Mouse (Mus musculus) midbrain, embryonic 14.5 days (tissue): ENCODE data around the gene Heatr1. TPM values are rescaled to one million over a fixed set of nuclear protein-coding genes. Genes with fewer than 3 reads are reported as not detected.

Experiments used
- ATAC-seq: fragments of 200-750 bp; cut with Nextera tagmentation; 2 replicates; pipeline ENCODE4 v1.8.0; 2017; ENCODE audit warnings: moderate number of reproducible peaks, moderate library complexity; ENCODE audit not compliant: low FRiP score, low TSS enrichment
- DNase-seq: peaks from one replicate; pipeline ENCODE4 v3.0.0-alpha.2; 2015
- H3K27ac ChIP-seq: fragments of 300-500 bp; sonication (generic); replicated peaks from 2 replicates; pipeline ENCODE4 v1.5.1; 2014; ENCODE audit warnings: mild to moderate bottlenecking, low read depth, low read length, moderate library complexity
- H3K27me3 ChIP-seq: fragments of 300-500 bp; sonication (generic); 2 replicates; pipeline ENCODE4 v1.6.1; 2014; ENCODE audit warnings: low read length, control low read depth, mixed read lengths; ENCODE audit not compliant: control insufficient read depth, insufficient read depth
- H3K36me3 ChIP-seq: fragments of 300-500 bp; sonication (generic); 2 replicates; pipeline ENCODE4 v1.6.1; 2014; ENCODE audit warnings: low read length, control low read depth; ENCODE audit not compliant: control insufficient read depth, insufficient read depth
- H3K4me1 ChIP-seq: fragments of 300-500 bp; sonication (generic); 2 replicates; pipeline ENCODE4 v1.6.1; 2014; ENCODE audit warnings: mild to moderate bottlenecking, antibody characterized with exemption, low read length, control low read depth; ENCODE audit not compliant: control insufficient read depth, insufficient read depth
- H3K4me2 ChIP-seq: fragments of 300-500 bp; sonication (generic); 2 replicates; pipeline ENCODE4 v1.6.1; 2014; ENCODE audit warnings: mild to moderate bottlenecking, low read length, moderate library complexity
- H3K4me3 ChIP-seq: fragments of 300-500 bp; sonication (generic); replicated peaks from 2 replicates; pipeline ENCODE4 v1.5.1; 2014; ENCODE audit warnings: low read depth, low read length
- H3K9ac ChIP-seq: fragments of 300-500 bp; sonication (generic); replicated peaks from 2 replicates; pipeline ENCODE4 v1.6.1; 2014; ENCODE audit warnings: mild to moderate bottlenecking, low read length, moderate library complexity
- H3K9me3 ChIP-seq: fragments of 300-500 bp; sonication (generic); 2 replicates; pipeline ENCODE4 v1.6.1; 2016; ENCODE audit warnings: low read length, control low read depth, mixed read lengths; ENCODE audit not compliant: control insufficient read depth
- WGBS: fragments of 180-500 bp; shearing (Covaris S2); extraction: QIAGEN DNeasy Blood & Tissue Kit; methylation state at CpG from one replicate; pipeline ENCODE4 v1.1.7; 2014; 5-methylcytosine and 5-hydroxymethylcytosine counted together
- polyA plus RNA-seq: library from polyadenylated mRNA; unstranded; fragments of >200 nt; fragmentation: Nextera tagmentation; extraction: Ambion mirVana; gene quantifications from 2 replicates; pipeline ENCODE4 v1.2.1, GENCODE M21; 2014

Heatr1 gene
- polyA plus RNA-seq, result 16.5 and 21.1 TPM in 2 replicates

- H3K4me3 ChIP-seq, result peak within 1 kb of the TSS; percentile 85
- H3K9ac ChIP-seq, result peak within 1 kb of the TSS; percentile 58
- peaks cover 18% of the 10 kb centered on the region for H3K36me3 ChIP-seq
- peak; percentile 97 for DNase-seq
- peaks cover 7% of the 10 kb centered on the region; the same call in 1 of the 2 replicates for H3K4me1 ChIP-seq
- ATAC-seq, result peak; percentile 96
- H3K27ac ChIP-seq, result 0 out of 2 replicates have a peak within 1 kb of the TSS, but pooled peaks have one; percentile 32
- H3K9me3 ChIP-seq, result no peaks in the 10 kb centered on the region
- H3K27me3 ChIP-seq, result no peaks in the 10 kb centered on the region
- H3K4me2 ChIP-seq, result peak within 1 kb of the TSS; percentile 96
- WGBS, result under 1% methylated on average over 43 of the region's 43 CpGs
Observed at GRCm38 (mm10) chr13:12394609-12395505, at the start of gene Heatr1. Heatr1 (plus strand) TSS chr13:12395027.

DNA sequence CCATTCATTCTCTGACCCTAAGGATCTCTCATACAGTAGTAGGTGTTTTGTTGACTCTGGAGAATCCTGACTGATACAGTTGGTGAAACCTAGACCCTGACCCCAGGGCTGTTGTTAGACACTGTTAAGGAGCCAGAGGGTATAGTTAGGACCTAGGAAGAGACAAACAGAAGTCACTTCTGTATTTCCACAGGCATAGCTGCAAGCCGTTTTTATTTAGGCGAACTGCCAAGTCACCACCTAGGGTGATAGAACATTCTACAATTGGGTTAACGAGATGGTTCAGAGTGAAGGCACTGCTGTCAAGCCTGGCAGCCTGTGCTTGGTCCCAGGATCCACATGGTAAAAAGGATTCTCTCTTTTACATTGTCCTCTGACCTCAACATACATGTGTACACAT lies 48.0 kb upstream of the Heatr1 start:
- ATAC-seq, result no peak
- Histone ChIP-seq H3K36me3 (no peaks in the 10 kb centered on the region), H3K4me1 (no peaks in the 10 kb centered on the region), H3K27me3 (no peaks in the 10 kb centered on the region), H3K27ac (no peak overlapping the region), H3K9me3 (no peaks in the 10 kb centered on the region), H3K4me2 (no peak overlapping the region), H3K4me3 (no peak overlapping the region), H3K9ac (no peak overlapping the region)
- no peak for DNase-seq
- WGBS, result 87% methylated on average over 3 of the region's 3 CpGs

DNA sequence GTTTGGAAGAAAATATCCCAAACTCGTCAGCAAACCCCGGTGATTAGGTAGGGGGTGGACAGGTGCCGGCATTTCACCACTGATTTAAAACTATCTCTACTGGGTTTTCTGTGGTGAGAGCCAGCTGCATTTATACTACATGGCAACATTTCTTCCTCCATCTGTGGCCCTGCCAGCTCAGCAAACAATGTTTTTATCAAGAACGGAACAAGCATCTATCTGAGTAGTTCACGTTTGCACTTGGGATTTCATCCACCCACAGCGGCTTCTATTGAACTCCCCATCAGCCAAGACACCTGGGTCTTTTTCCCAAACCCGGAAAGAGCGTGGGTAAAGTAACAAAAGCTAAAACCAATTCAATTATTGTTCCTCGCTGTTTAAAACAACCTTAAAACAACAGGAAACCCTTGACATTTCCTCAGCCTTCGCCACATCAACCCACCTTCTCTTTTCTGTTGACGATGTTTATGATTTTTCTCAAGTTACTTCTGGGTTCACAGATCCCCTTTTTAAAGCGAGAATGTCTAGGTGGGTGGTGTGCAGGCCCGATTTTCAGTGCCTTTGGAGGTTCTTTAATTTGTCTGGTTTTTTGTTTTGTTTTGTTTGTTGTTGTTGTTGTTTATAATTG lies 45.5 kb upstream of the Heatr1 start:
- H3K9ac ChIP-seq, result no peak overlapping the region
- no peak overlapping the region for H3K4me2 ChIP-seq
- H3K36me3 ChIP-seq, result no peaks in the 10 kb centered on the region
- H3K27ac ChIP-seq, result no peak overlapping the region
- WGBS, result 78% methylated on average over 13 of the region's 13 CpGs
- DNase-seq (no peak), ATAC-seq (no peak)
- no peak overlapping the region for H3K4me3 ChIP-seq
- no peaks in the 10 kb centered on the region for H3K27me3 ChIP-seq
- H3K4me1 ChIP-seq, result no peaks in the 10 kb centered on the region
- H3K9me3 ChIP-seq, result no peaks in the 10 kb centered on the region

- H3K4me3 ChIP-seq, result no peak overlapping the region
- WGBS, result 73% methylated on average over 4 of the region's 4 CpGs
- no peak for ATAC-seq
- H3K9me3 ChIP-seq, result no peaks in the 10 kb centered on the region
- no peaks in the 10 kb centered on the region for H3K27me3 ChIP-seq
- H3K36me3 ChIP-seq, result no peaks in the 10 kb centered on the region
- DNase-seq, result no peak
- H3K4me1 ChIP-seq, result no peaks in the 10 kb centered on the region
- H3K27ac ChIP-seq, result no peak overlapping the region
- H3K9ac ChIP-seq, result no peak overlapping the region
- H3K4me2 ChIP-seq, result no peak overlapping the region
Observed at GRCm38 (mm10) chr13:12356184-12356583, 38.6 kb upstream of the Heatr1 start.

- no peaks in the 10 kb centered on the region for H3K9me3 ChIP-seq
- H3K36me3 ChIP-seq, result no peaks in the 10 kb centered on the region
- no peak overlapping the region for H3K4me3 ChIP-seq
- no peak overlapping the region for H3K4me2 ChIP-seq
- WGBS, result 81% methylated on average over 5 of the region's 5 CpGs
- DNase-seq (no peak), ATAC-seq (no peak)
- no peak overlapping the region for H3K27ac ChIP-seq
- H3K9ac ChIP-seq, result no peak overlapping the region
- H3K4me1 ChIP-seq, result no peaks in the 10 kb centered on the region
- no peaks in the 10 kb centered on the region for H3K27me3 ChIP-seq
Observed at GRCm38 (mm10) chr13:12357554-12357953, 37.3 kb upstream of the Heatr1 start.

GRCm38 (mm10) chr13:12361486-12361885 lies 33.3 kb upstream of the Heatr1 start:
- ATAC-seq, result no peak
- no peaks in the 10 kb centered on the region for H3K36me3 ChIP-seq
- H3K4me1 ChIP-seq, result no peaks in the 10 kb centered on the region
- no peaks in the 10 kb centered on the region for H3K27me3 ChIP-seq
- no peak overlapping the region for H3K9ac ChIP-seq
- H3K4me2 ChIP-seq, result no peak overlapping the region
- no peak for DNase-seq
- H3K4me3 ChIP-seq, result no peak overlapping the region
- H3K27ac ChIP-seq, result no peak overlapping the region
- H3K9me3 ChIP-seq, result no peaks in the 10 kb centered on the region
- whole genome bisulfite sequencing, result 86% methylated on average over 4 of the region's 4 CpGs

- DNase-seq (peak; percentile 9), ATAC-seq (no peak)
- Histone ChIP-seq H3K27me3 (no peaks in the 10 kb centered on the region), H3K9me3 (no peaks in the 10 kb centered on the region), H3K9ac (no peak overlapping the region), H3K4me3 (no peak overlapping the region), H3K4me2 (no peak overlapping the region), H3K27ac (no peak overlapping the region), H3K36me3 (no peaks in the 10 kb centered on the region), H3K4me1 (no peaks in the 10 kb centered on the region)
- 60% methylated on average over 8 of the region's 8 CpGs for WGBS
Observed at GRCm38 (mm10) chr13:12369041-12369621, 25.7 kb upstream of the Heatr1 start.

DNA sequence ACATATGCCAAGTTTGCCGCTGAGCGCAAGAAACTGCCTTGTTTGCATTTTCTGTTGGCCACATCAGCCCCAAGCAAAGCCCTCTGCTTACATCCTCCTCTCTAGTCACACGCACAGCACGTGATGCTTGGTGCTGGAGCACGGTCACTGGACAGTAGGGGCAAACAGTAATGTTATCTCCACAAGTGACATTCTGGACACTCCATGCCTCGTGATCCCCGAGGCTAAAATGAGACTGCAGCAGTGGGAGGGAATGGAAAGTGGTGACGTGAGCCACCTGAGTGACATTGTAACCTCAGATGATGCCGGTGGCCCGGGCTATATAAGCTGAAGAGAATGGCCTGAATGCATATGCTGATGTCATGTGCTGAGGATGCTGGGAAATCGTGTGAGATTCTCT lies 24.9 kb upstream of the Heatr1 start:
- Histone ChIP-seq H3K4me2 (no peak overlapping the region), H3K9me3 (no peaks in the 10 kb centered on the region), H3K27me3 (no peaks in the 10 kb centered on the region), H3K4me1 (no peaks in the 10 kb centered on the region), H3K36me3 (no peaks in the 10 kb centered on the region), H3K27ac (no peak overlapping the region), H3K9ac (no peak overlapping the region), H3K4me3 (no peak overlapping the region)
- no peak for DNase-seq
- WGBS, result 86% methylated on average over 11 of the region's 11 CpGs
- ATAC-seq, result no peak
